ENCODE assay signal across 8 mouse cellular contexts in the genomic region with DNA sequence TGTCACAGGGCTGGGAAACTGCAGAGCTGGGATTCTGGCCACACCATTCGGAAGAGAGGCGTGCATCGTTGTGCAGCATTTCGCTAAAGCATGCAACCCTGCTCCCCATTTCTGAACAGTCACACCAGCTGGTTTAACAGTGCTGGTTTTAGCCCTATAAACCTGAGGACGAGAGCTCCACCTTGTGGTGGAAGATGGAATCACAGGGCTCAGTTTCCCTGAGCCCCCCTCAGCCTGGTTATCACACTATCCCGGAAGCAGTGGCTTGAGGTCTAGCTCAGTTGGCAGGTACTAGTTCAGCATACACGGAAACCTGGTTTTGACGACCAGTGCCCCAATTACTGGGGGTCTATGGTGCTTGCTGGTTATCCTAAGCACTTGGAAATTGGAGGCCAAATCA. TPM values are rescaled to one million over a fixed set of nuclear protein-coding genes. Genes with fewer than 3 reads are reported as not detected.
DNase-seq lines count a peak whose midpoint lies in the region; ATAC-seq and TF ChIP-seq lines count a peak whose summit lies in the region.

No protein-coding gene starts in this region.

- peaks cover 38% of the 10 kb centered on the region for H3K27me3 ChIP-seq in CH12.LX (replicated peaks)
- H3K27me3 ChIP-seq in heart, postnatal 0 days (ENCODE audit: control insufficient read depth, insufficient read depth, low read length), result no peaks in the 10 kb centered on the region
- no peaks in the 10 kb centered on the region for H3K27me3 ChIP-seq in liver, postnatal 0 days (ENCODE audit: insufficient read depth, low read length)
- H3K27me3 ChIP-seq in neural tube, embryonic 13.5 days, result no peaks in the 10 kb centered on the region

- no peak for TF ChIP-seq EP300 in CH12.LX (IDR thresholded peaks at IDR 0.05; ENCODE audit: low read length)
- no peak for TF ChIP-seq EP300 in heart, postnatal 0 days (IDR thresholded peaks at IDR 0.05; ENCODE audit: low read depth)
- TF ChIP-seq EP300 in liver, postnatal 0 days (IDR thresholded peaks at IDR 0.05; ENCODE audit: low read depth), result no peak

- no peak overlapping the region for H3K4me2 ChIP-seq in CH12.LX (ENCODE audit: insufficient read depth, low read depth, poor library complexity, severe bottlenecking)
- H3K4me2 ChIP-seq in heart, postnatal 0 days (ENCODE audit: low read depth, low read length), result no peak overlapping the region
- no peak overlapping the region for H3K4me2 ChIP-seq in liver, postnatal 0 days (ENCODE audit: low read depth, low read length)
- H3K4me2 ChIP-seq in neural tube, embryonic 13.5 days, result no peak overlapping the region

- dilution Hi-C loops in CH12.LX (cut with MboI; ENCODE audit: extremely low pct_ligation_motif_present, extremely low pct_unique_long_range_greater_than_20kb, low sequenced_read_pairs), result no loop called here

- no peak overlapping the region for H3K4me3 ChIP-seq in CH12.LX (replicated peaks in 1 of 3; ENCODE audit: low read depth in 2 of 3, low read length in 2 of 3, poor library complexity in 1 of 3)
- H3K4me3 ChIP-seq in heart, postnatal 0 days (ENCODE audit: low read depth, low read length), result no peak overlapping the region
- no peak overlapping the region for H3K4me3 ChIP-seq in liver, postnatal 0 days (ENCODE audit: low read depth, low read length)
- no peak overlapping the region for H3K4me3 ChIP-seq in neural tube, embryonic 13.5 days

- H3K36me3 ChIP-seq in CH12.LX (replicated peaks in 1 of 2; ENCODE audit: control insufficient read depth in 1 of 2, insufficient read depth in 1 of 2, low read length in 1 of 2), result no peaks in the 10 kb centered on the region
- no peaks in the 10 kb centered on the region for H3K36me3 ChIP-seq in heart, postnatal 0 days (replicated peaks; ENCODE audit: control insufficient read depth, insufficient read depth, low read length)
- no peaks in the 10 kb centered on the region for H3K36me3 ChIP-seq in liver, postnatal 0 days (replicated peaks; ENCODE audit: insufficient read depth, low read length)
- no peaks in the 10 kb centered on the region for H3K36me3 ChIP-seq in neural tube, embryonic 13.5 days

- in situ Hi-C loops in CH12.LX (cut with MboI; ENCODE audit: low pct_ligation_motif_present, low pct_unique_long_range_greater_than_20kb, low sequenced_read_pairs), result no loop called here

- peaks cover 3% of the 10 kb centered on the region for H3K9me3 ChIP-seq in CH12.LX (replicated peaks; ENCODE audit: low read length)
- no peaks in the 10 kb centered on the region for H3K9me3 ChIP-seq in heart, postnatal 0 days (replicated peaks; ENCODE audit: control insufficient read depth, low read length)
- no peaks in the 10 kb centered on the region for H3K9me3 ChIP-seq in liver, postnatal 0 days (ENCODE audit: low read length)
- no peaks in the 10 kb centered on the region for H3K9me3 ChIP-seq in neural tube, embryonic 13.5 days

- peak; percentile 78 for DNase-seq in CH12.LX (ENCODE audit: extremely low read depth)
- peak; percentile 64 for DNase-seq in adrenal gland, postnatal 14 days
- DNase-seq in embryo, embryonic 9.5 days (ENCODE audit: extremely low spot score), result peak; percentile 73
- DNase-seq in heart, postnatal 0 days (ENCODE audit: low spot score), result peak; percentile 57
- DNase-seq in kidney, postnatal 25 days, result peak; percentile 45 to 80
- peak; percentile 82 for DNase-seq in liver, postnatal 0 days
- peak; percentile 80 for DNase-seq in testis, postnatal 10 days (ENCODE audit: low spot score)

- 14% methylated on average over 8 of the region's 8 CpGs for whole genome bisulfite sequencing in heart, postnatal 0 days
- WGBS in liver, postnatal 0 days (ENCODE audit: insufficient replicate concordance), result 9% methylated on average over 8 of the region's 8 CpGs
- WGBS in neural tube, embryonic 13.5 days, result 17% methylated on average over 8 of the region's 8 CpGs

- no peak for ATAC-seq in heart, postnatal 0 days (ENCODE audit: insufficient read depth, low read depth)
- peak; percentile 60 for ATAC-seq in liver, postnatal 0 days
- ATAC-seq in neural tube, embryonic 13.5 days (ENCODE audit: low read depth), result 0 out of 2 replicates have a peak, but pooled peaks have one; percentile 19

- no peaks in the 10 kb centered on the region for H3K79me2 ChIP-seq in CH12.LX (replicated peaks; ENCODE audit: control insufficient read depth, extremely low read depth, insufficient read depth, poor library complexity, severe bottlenecking)

- H3K9ac ChIP-seq in CH12.LX (ENCODE audit: insufficient read depth, low read depth), result no peak overlapping the region
- H3K9ac ChIP-seq in heart, postnatal 0 days (replicated peaks; ENCODE audit: low read depth, low read length), result no peak overlapping the region
- no peak overlapping the region for H3K9ac ChIP-seq in liver, postnatal 0 days (replicated peaks)
- no peak overlapping the region for H3K9ac ChIP-seq in neural tube, embryonic 13.5 days

- peak; percentile 83 for TF ChIP-seq RAD21 in CH12.LX (IDR thresholded peaks at IDR 0.05; ENCODE audit: low read depth, low read length)

- TF ChIP-seq CTCF in CH12.LX (conservative IDR thresholded peaks at IDR 0.05 in 1 of 2, IDR thresholded peaks at IDR 0.05 in 1 of 2; ENCODE audit: low read depth in 2 of 2, low read length in 2 of 2), result peak; percentile 93 to 98
- TF ChIP-seq CTCF in heart, postnatal 0 days (IDR thresholded peaks at IDR 0.05; ENCODE audit: low read depth), result peak; percentile 84
- TF ChIP-seq CTCF in liver, postnatal 0 days (IDR thresholded peaks at IDR 0.05; ENCODE audit: low read depth), result peak; percentile 96

- peaks cover 0 to 2% of the 10 kb centered on the region in 2 experiments; a peak in 1 of 4 replicates for H3K4me1 ChIP-seq in CH12.LX (ENCODE audit: control insufficient read depth in 1 of 2, insufficient read depth in 2 of 2)
- H3K4me1 ChIP-seq in heart, postnatal 0 days (ENCODE audit: control insufficient read depth, insufficient read depth), result no peaks in the 10 kb centered on the region
- no peaks in the 10 kb centered on the region for H3K4me1 ChIP-seq in liver, postnatal 0 days (ENCODE audit: insufficient read depth)
- no peaks in the 10 kb centered on the region; the same call in 1 of the 2 replicates for H3K4me1 ChIP-seq in neural tube, embryonic 13.5 days (replicated peaks)

- no peak overlapping the region for H3K27ac ChIP-seq in CH12.LX (ENCODE audit: insufficient read depth, low read depth)
- no peak overlapping the region for H3K27ac ChIP-seq in heart, postnatal 0 days (ENCODE audit: low read depth)
- H3K27ac ChIP-seq in liver, postnatal 0 days (ENCODE audit: low read depth), result no peak overlapping the region
- H3K27ac ChIP-seq in neural tube, embryonic 13.5 days (replicated peaks), result no peak overlapping the region

- no peak for TF ChIP-seq POLR2A in CH12.LX (IDR thresholded peaks at IDR 0.05; ENCODE audit: low read depth, low read length)

TF ChIP-seq in CH12.LX, 34 proteins besides CTCF, POLR2A, EP300 and RAD21:
- TF ChIP-seq UBTF (IDR thresholded peaks at IDR 0.05; ENCODE audit: low read depth, low read length), result no peak
- no peak for TF ChIP-seq BHLHE40 (IDR thresholded peaks at IDR 0.05; ENCODE audit: low read depth, low read length)
- peak; percentile 79 for TF ChIP-seq ELF1 (IDR thresholded peaks at IDR 0.05; ENCODE audit: low read depth, low read length)
- TF ChIP-seq SMC3 (IDR thresholded peaks at IDR 0.05; ENCODE audit: low read depth, low read length), result peak; percentile 81
- TF ChIP-seq ZC3H11A (IDR thresholded peaks at IDR 0.05; ENCODE audit: low read depth, low read length), result peak; percentile 29; the same call in 1 of the 2 replicates

RNA-seq across cellular contexts. Expression of gene Tex101, which starts 13.9 kb away (rescaled TPM):
- not detected in 2 replicates for total RNA-seq in CH12.LX (2012; rRNA removed)
- total RNA-seq in CH12.LX (2014; rRNA removed), result not detected in 2 replicates
- not detected in 2 replicates for polyA plus RNA-seq in CH12.LX (2012; ENCODE audit: insufficient read length, low read depth)
- not detected in 2 replicates for total RNA-seq in adrenal gland, postnatal 14 days (2021)
- total RNA-seq in heart, postnatal 0 days (2014; rRNA removed; ENCODE audit: low replicate concordance), result not detected in 2 replicates
- not detected in 2 replicates for polyA plus RNA-seq in heart, postnatal 0 days (2015; fragmentation: Nextera tagmentation; extraction: Ambion mirVana)
- polyA plus RNA-seq in liver, postnatal 0 days (2015; fragmentation: Nextera tagmentation; extraction: Ambion mirVana), result not detected in 2 replicates
- not detected in 2 replicates for polyA plus RNA-seq in neural tube, embryonic 13.5 days (2015; fragmentation: Nextera tagmentation; extraction: Ambion mirVana)

RNA-seq across cellular contexts. Expression of gene Lypd3, which starts 26.2 kb away (rescaled TPM):
- total RNA-seq in CH12.LX (2012; rRNA removed) (not detected in 2 replicates), CH12.LX (2014; rRNA removed) (not detected in 2 replicates)
- not detected in 2 replicates for polyA plus RNA-seq in CH12.LX (2012; ENCODE audit: insufficient read length, low read depth)
- 0.38 and 0.59 TPM in 2 replicates for total RNA-seq in adrenal gland, postnatal 14 days (2021)
- total RNA-seq in heart, postnatal 0 days (2014; rRNA removed; ENCODE audit: low replicate concordance), result not detected in 2 replicates
- not detected in 2 replicates for polyA plus RNA-seq in heart, postnatal 0 days (2015; fragmentation: Nextera tagmentation; extraction: Ambion mirVana)
- not detected in 2 replicates for polyA plus RNA-seq in liver, postnatal 0 days (2015; fragmentation: Nextera tagmentation; extraction: Ambion mirVana)
- polyA plus RNA-seq in neural tube, embryonic 13.5 days (2015; fragmentation: Nextera tagmentation; extraction: Ambion mirVana), result 0.22 and 0.23 TPM in 2 replicates

RNA-seq across cellular contexts. Expression of gene BC049730, which starts 46.5 kb away (rescaled TPM):
- total RNA-seq in CH12.LX (2012; rRNA removed) (not detected in 2 replicates), CH12.LX (2014; rRNA removed) (not detected in 2 replicates)
- not detected in 2 replicates for polyA plus RNA-seq in CH12.LX (2012; ENCODE audit: insufficient read length, low read depth)
- not detected in 2 replicates for total RNA-seq in adrenal gland, postnatal 14 days (2021)
- not detected in 2 replicates for total RNA-seq in heart, postnatal 0 days (2014; rRNA removed; ENCODE audit: low replicate concordance)
- polyA plus RNA-seq in heart, postnatal 0 days (2015; fragmentation: Nextera tagmentation; extraction: Ambion mirVana), result not detected in 2 replicates
- not detected in 2 replicates for polyA plus RNA-seq in liver, postnatal 0 days (2015; fragmentation: Nextera tagmentation; extraction: Ambion mirVana)
- not detected in 2 replicates for polyA plus RNA-seq in neural tube, embryonic 13.5 days (2015; fragmentation: Nextera tagmentation; extraction: Ambion mirVana)

RNA-seq across cellular contexts. Expression of gene Phldb3, which starts 52.0 kb away (rescaled TPM):
- total RNA-seq in CH12.LX (2012; rRNA removed) (3.1 and 3.5 TPM in 2 replicates), CH12.LX (2014; rRNA removed) (0.89 and 1.1 TPM in 2 replicates)
- polyA plus RNA-seq in CH12.LX (2012; ENCODE audit: insufficient read length, low read depth), result 3.5 and 3.6 TPM in 2 replicates
- total RNA-seq in adrenal gland, postnatal 14 days (2021), result 3.2 and 4.3 TPM in 2 replicates
- not detected in 2 replicates for total RNA-seq in heart, postnatal 0 days (2014; rRNA removed; ENCODE audit: low replicate concordance)
- not detected in 2 replicates for polyA plus RNA-seq in heart, postnatal 0 days (2015; fragmentation: Nextera tagmentation; extraction: Ambion mirVana)
- 0.12 and 0.25 TPM in 2 replicates for polyA plus RNA-seq in liver, postnatal 0 days (2015; fragmentation: Nextera tagmentation; extraction: Ambion mirVana)
- polyA plus RNA-seq in neural tube, embryonic 13.5 days (2015; fragmentation: Nextera tagmentation; extraction: Ambion mirVana), result not detected in 2 replicates
